In the genomic region with DNA sequence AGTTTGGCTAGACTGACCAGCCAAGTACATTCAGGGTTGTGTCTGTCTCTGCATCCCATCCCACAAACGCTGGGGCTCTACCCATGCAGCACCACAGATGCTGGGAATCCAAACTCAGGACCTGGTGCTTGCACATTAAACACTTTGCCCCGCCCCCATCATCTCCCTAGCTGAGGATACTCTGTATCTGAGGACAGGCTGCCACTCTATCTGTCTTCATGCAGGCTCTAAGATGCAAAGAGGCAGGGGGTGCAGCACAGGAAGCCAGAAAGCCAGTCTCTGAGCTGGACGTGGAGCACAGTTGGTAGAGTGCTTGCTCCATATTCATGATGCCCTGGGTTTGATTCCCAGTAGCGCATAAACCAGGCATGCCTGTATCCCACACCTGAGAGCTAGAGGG, we compare ENCODE assay signal across 9 mouse cellular contexts. TPM values are rescaled to one million over a fixed set of nuclear protein-coding genes. Genes with fewer than 3 reads are reported as not detected.
DNase-seq lines count a peak whose midpoint lies in the region; ATAC-seq and TF ChIP-seq lines count a peak whose summit lies in the region.
"Had no signal": no experiment of that assay in that cellular context is flagged by ENCODE, and none has a peak within 500 bp of the region (broad histone marks: within the 10 kb centered on the region; RNA-seq: fewer than 3 reads in every experiment).

No protein-coding gene starts in this region.

- no peak overlapping the region for H3K9ac ChIP-seq in hindbrain, embryonic 11.5 days (ENCODE audit: low read depth, low read length)
- H3K9ac ChIP-seq in hindbrain, embryonic 16.5 days (ENCODE audit: low read depth, low read length), result no peak overlapping the region
- no peak overlapping the region for H3K9ac ChIP-seq in stomach, embryonic 14.5 days (replicated peaks; ENCODE audit: low read depth, low read length)
- H3K9ac ChIP-seq in stomach, postnatal 0 days (ENCODE audit: low read length), result no peak overlapping the region
- 0 out of 2 replicates have a peak overlapping the region, but pooled peaks have one; percentile 7 for H3K9ac ChIP-seq in limb, embryonic 14.5 days (ENCODE audit: low read depth, low read length, severe bottlenecking)

- H3K27ac ChIP-seq in hindbrain, embryonic 11.5 days (ENCODE audit: low read depth, low read length), result peak overlapping the region; percentile 60
- no peak overlapping the region for H3K27ac ChIP-seq in hindbrain, embryonic 16.5 days (ENCODE audit: low read depth, low read length)
- peak overlapping the region; percentile 94; the same call in 1 of the 2 replicates for H3K27ac ChIP-seq in stomach, embryonic 14.5 days (ENCODE audit: low read length)
- no peak overlapping the region for H3K27ac ChIP-seq in stomach, postnatal 0 days (replicated peaks)
- H3K27ac ChIP-seq in limb, embryonic 14.5 days (replicated peaks; ENCODE audit: low read depth, low read length), result peak overlapping the region; percentile 83; the same call in 1 of the 2 replicates

- H3K4me2 ChIP-seq in hindbrain, embryonic 11.5 days (replicated peaks; ENCODE audit: low read depth, low read length), result no peak overlapping the region
- H3K4me2 ChIP-seq in hindbrain, embryonic 16.5 days (ENCODE audit: low read length), result no peak overlapping the region
- no peak overlapping the region for H3K4me2 ChIP-seq in stomach, embryonic 14.5 days (replicated peaks; ENCODE audit: low read depth, low read length)
- H3K4me2 ChIP-seq in stomach, postnatal 0 days (replicated peaks; ENCODE audit: low read depth), result no peak overlapping the region
- H3K4me2 ChIP-seq in limb, embryonic 14.5 days (replicated peaks; ENCODE audit: low read depth, low read length, severe bottlenecking), result no peak overlapping the region

- TF ChIP-seq POLR2A in limb, embryonic 14.5 days (IDR thresholded peaks at IDR 0.05; ENCODE audit: borderline replicate concordance, extremely low read depth, insufficient read depth, insufficient read length), result no peak

- no peak overlapping the region for H3K4me3 ChIP-seq in hindbrain, embryonic 11.5 days (ENCODE audit: low read depth, low read length)
- H3K4me3 ChIP-seq in hindbrain, embryonic 16.5 days (ENCODE audit: low read length), result no peak overlapping the region
- no peak overlapping the region for H3K4me3 ChIP-seq in stomach, embryonic 14.5 days (ENCODE audit: low read depth, low read length)
- no peak overlapping the region for H3K4me3 ChIP-seq in stomach, postnatal 0 days (ENCODE audit: low read depth, low read length)
- H3K4me3 ChIP-seq in limb, embryonic 14.5 days (replicated peaks; ENCODE audit: low read length), result no peak overlapping the region

- H3K4me1 ChIP-seq in hindbrain, embryonic 11.5 days (replicated peaks; ENCODE audit: control insufficient read depth, insufficient read depth, low read length), result peaks cover 8% of the 10 kb centered on the region
- H3K4me1 ChIP-seq in hindbrain, embryonic 16.5 days (ENCODE audit: control insufficient read depth, insufficient read depth, low read depth, low read length), result peaks cover 9% of the 10 kb centered on the region
- H3K4me1 ChIP-seq in stomach, embryonic 14.5 days (ENCODE audit: control insufficient read depth, insufficient read depth, low read length), result peaks cover 21% of the 10 kb centered on the region
- no peaks in the 10 kb centered on the region for H3K4me1 ChIP-seq in stomach, postnatal 0 days (replicated peaks; ENCODE audit: control insufficient read depth, insufficient read depth)
- H3K4me1 ChIP-seq in limb, embryonic 14.5 days (ENCODE audit: control insufficient read depth, insufficient read depth, low read length), result peaks cover 40% of the 10 kb centered on the region

- H3K9me3 ChIP-seq in hindbrain, embryonic 11.5 days (ENCODE audit: control insufficient read depth, low read length), result no peaks in the 10 kb centered on the region
- no peaks in the 10 kb centered on the region for H3K9me3 ChIP-seq in hindbrain, embryonic 16.5 days (ENCODE audit: control insufficient read depth, low read length)
- no peaks in the 10 kb centered on the region for H3K9me3 ChIP-seq in stomach, embryonic 14.5 days (ENCODE audit: control insufficient read depth, low read depth, low read length)
- H3K9me3 ChIP-seq in stomach, postnatal 0 days (ENCODE audit: control insufficient read depth, low read length), result no peaks in the 10 kb centered on the region
- no peaks in the 10 kb centered on the region for H3K9me3 ChIP-seq in limb, embryonic 14.5 days (ENCODE audit: control insufficient read depth, low read length)

- DNase-seq in hindbrain, embryonic 11.5 days (ENCODE audit: low spot score), result peak; percentile 18
- no peak for DNase-seq in stomach, postnatal 0 days (ENCODE audit: low spot score)
- DNase-seq in limb, embryonic 14.5 days (ENCODE audit: low spot score), result no peak
- no peak for DNase-seq in right cerebral cortex, postnatal 4 days
- no peak for DNase-seq in right cerebral cortex, adult 2 months (ENCODE audit: low spot score in 2 of 2)
- DNase-seq: lung, adult 2 months had no signal

- TF ChIP-seq CTCF in stomach, postnatal 0 days (IDR thresholded peaks at IDR 0.05; ENCODE audit: low read depth), result no peak

- WGBS in hindbrain, embryonic 11.5 days, result 44% methylated on average over 4 of the region's 4 CpGs
- 59% methylated on average over 4 of the region's 4 CpGs for WGBS in hindbrain, embryonic 16.5 days
- WGBS in stomach, embryonic 14.5 days, result 55% methylated on average over 4 of the region's 4 CpGs
- WGBS in stomach, postnatal 0 days, result 61% methylated on average over 4 of the region's 4 CpGs
- 45% methylated on average over 4 of the region's 4 CpGs for WGBS in limb, embryonic 14.5 days

- no peak for ATAC-seq in hindbrain, embryonic 11.5 days (ENCODE audit: low FRiP score)
- no peak for ATAC-seq in hindbrain, embryonic 16.5 days
- ATAC-seq in stomach, embryonic 14.5 days (ENCODE audit: insufficient number of reproducible peaks, insufficient read depth, low FRiP score, low read depth), result no peak
- no peak for ATAC-seq in stomach, postnatal 0 days (ENCODE audit: low FRiP score, low TSS enrichment)
- no peak for ATAC-seq in limb, embryonic 14.5 days (ENCODE audit: low FRiP score, low read depth)
- ATAC-seq: inflammation-experienced regulatory T-cells, adult 6 months had no signal

- no peaks in the 10 kb centered on the region for H3K36me3 ChIP-seq in hindbrain, embryonic 11.5 days (ENCODE audit: control insufficient read depth, insufficient read depth, low read length)
- H3K36me3 ChIP-seq in hindbrain, embryonic 16.5 days (ENCODE audit: control insufficient read depth, insufficient read depth, low read length), result no peaks in the 10 kb centered on the region
- H3K36me3 ChIP-seq in stomach, embryonic 14.5 days (ENCODE audit: control insufficient read depth, insufficient read depth, low read length), result no peaks in the 10 kb centered on the region
- no peaks in the 10 kb centered on the region for H3K36me3 ChIP-seq in stomach, postnatal 0 days (ENCODE audit: control insufficient read depth, insufficient read depth, low read length)
- H3K36me3 ChIP-seq in limb, embryonic 14.5 days (ENCODE audit: control insufficient read depth, insufficient read depth, low read length), result peaks cover 7% of the 10 kb centered on the region; the same call in 1 of the 2 replicates

- H3K27me3 ChIP-seq in hindbrain, embryonic 11.5 days (ENCODE audit: control insufficient read depth, insufficient read depth, low read length), result no peaks in the 10 kb centered on the region
- no peaks in the 10 kb centered on the region for H3K27me3 ChIP-seq in hindbrain, embryonic 16.5 days (replicated peaks; ENCODE audit: control insufficient read depth, insufficient read depth, low read length)
- no peaks in the 10 kb centered on the region for H3K27me3 ChIP-seq in stomach, embryonic 14.5 days (ENCODE audit: control insufficient read depth, insufficient read depth, low read length)
- no peaks in the 10 kb centered on the region for H3K27me3 ChIP-seq in stomach, postnatal 0 days (ENCODE audit: control insufficient read depth, insufficient read depth, low read length)
- H3K27me3 ChIP-seq in limb, embryonic 14.5 days (ENCODE audit: control insufficient read depth, insufficient read depth, low read length), result no peaks in the 10 kb centered on the region

- TF ChIP-seq EP300 in stomach, postnatal 0 days (optimal IDR thresholded peaks at IDR 0.05), result no peak

RNA-seq across cellular contexts. Expression of gene Col26a1, which starts 20.2 kb away (rescaled TPM):
- polyA plus RNA-seq in hindbrain, embryonic 11.5 days (2014; fragmentation: Nextera tagmentation; extraction: Ambion mirVana), result 30.9 and 35.9 TPM in 2 replicates
- 35.9 and 39.1 TPM in 2 replicates for polyA plus RNA-seq in hindbrain, embryonic 16.5 days (2015; fragmentation: Nextera tagmentation; extraction: Ambion mirVana)
- polyA plus RNA-seq in stomach, embryonic 14.5 days (2014; fragmentation: Nextera tagmentation; extraction: Ambion mirVana), result 11.7 and 12.2 TPM in 2 replicates
- 2.9 and 3.5 TPM in 2 replicates for polyA plus RNA-seq in stomach, postnatal 0 days (2015; fragmentation: Nextera tagmentation; extraction: Ambion mirVana)
- 219 and 265 TPM in 2 replicates for polyA plus RNA-seq in limb, embryonic 14.5 days (2012; rRNA removed)
- polyA plus RNA-seq in limb, embryonic 14.5 days (2014; fragmentation: Nextera tagmentation; extraction: Ambion mirVana), result 85.5 and 109 TPM in 2 replicates
- polyA plus RNA-seq: inflammation-experienced regulatory T-cells, adult 6 months had no signal

RNA-seq across cellular contexts. Expression of gene Ift22, which starts 45.1 kb away (rescaled TPM):
- polyA plus RNA-seq in hindbrain, embryonic 11.5 days (2014; fragmentation: Nextera tagmentation; extraction: Ambion mirVana), result 119 TPM in 2 replicates
- 136 and 142 TPM in 2 replicates for polyA plus RNA-seq in hindbrain, embryonic 16.5 days (2015; fragmentation: Nextera tagmentation; extraction: Ambion mirVana)
- polyA plus RNA-seq in stomach, embryonic 14.5 days (2014; fragmentation: Nextera tagmentation; extraction: Ambion mirVana), result 65.9 and 75.1 TPM in 2 replicates
- 26.1 and 28.4 TPM in 2 replicates for polyA plus RNA-seq in stomach, postnatal 0 days (2015; fragmentation: Nextera tagmentation; extraction: Ambion mirVana)
- polyA plus RNA-seq in limb, embryonic 14.5 days (2012; rRNA removed), result 23.4 and 28.8 TPM in 2 replicates
- polyA plus RNA-seq in limb, embryonic 14.5 days (2014; fragmentation: Nextera tagmentation; extraction: Ambion mirVana), result 56.6 and 58.9 TPM in 2 replicates

Comparison
In these comparisons a context has a peak if more than half of its experiments do, and no peak if none do; other contexts are left out.
1. H3K27ac ChIP-seq: peak in hindbrain, embryonic 11.5 days (single experiment), stomach, embryonic 14.5 days (single experiment) and limb, embryonic 14.5 days (single experiment); none in hindbrain, embryonic 16.5 days (single experiment) and stomach, postnatal 0 days (single experiment).